Mouse (Mus musculus) kidney, postnatal 10 days (tissue): ENCODE measurements at regions not wholly inside any gene's neighbourhood (a gene's known extent, or its start where the extent isn't known, plus 50 kb on each side); places are given as distances from the start of the nearest gene placed in this dataset.

Source experiments
- DNase-seq: peaks from one replicate; pipeline ENCODE4 v3.0.0; 2021; ENCODE audit warnings: mixed read lengths

DNA sequence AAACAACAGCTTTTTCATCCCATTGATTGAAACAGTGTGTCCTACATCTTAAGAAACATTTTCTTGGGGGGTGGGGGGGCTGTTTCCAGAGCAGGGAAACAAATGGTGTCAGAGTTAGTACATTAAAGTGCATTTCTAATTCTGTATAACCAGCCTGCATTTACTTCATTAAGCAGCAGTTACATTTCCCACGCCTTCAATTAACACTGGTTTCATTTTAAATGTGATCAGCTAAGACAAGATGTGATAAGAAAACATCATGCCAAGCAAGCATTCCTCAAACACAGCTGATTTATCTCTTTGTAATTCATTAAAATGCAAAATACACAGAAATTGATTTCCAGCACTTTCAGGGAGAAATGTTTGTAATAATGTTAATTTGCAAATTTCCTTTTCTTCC is 122.0 kb downstream of the Olfr1505 start:
- DNase-seq: no peak

DNA sequence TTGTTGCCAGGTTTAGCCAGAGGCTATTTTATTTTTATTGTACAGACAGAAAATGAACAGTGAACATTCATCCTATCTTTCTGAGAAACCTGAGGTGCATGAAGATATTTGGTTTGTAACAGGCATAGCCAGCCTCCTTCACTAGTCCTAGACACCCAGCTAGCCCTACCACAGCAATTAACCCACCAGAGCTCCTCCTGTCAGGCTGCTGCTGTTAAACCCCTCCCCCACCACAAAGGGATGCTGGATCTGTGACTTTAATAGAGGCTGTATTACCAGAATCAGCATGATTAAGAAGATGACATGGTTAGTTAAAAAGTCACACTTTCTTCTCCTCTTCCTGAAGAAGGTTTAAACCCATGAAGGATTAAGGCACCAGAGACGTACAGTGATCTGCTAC is 122.5 kb downstream of the Olfr1505 start:
- no peak for DNase-seq

DNA sequence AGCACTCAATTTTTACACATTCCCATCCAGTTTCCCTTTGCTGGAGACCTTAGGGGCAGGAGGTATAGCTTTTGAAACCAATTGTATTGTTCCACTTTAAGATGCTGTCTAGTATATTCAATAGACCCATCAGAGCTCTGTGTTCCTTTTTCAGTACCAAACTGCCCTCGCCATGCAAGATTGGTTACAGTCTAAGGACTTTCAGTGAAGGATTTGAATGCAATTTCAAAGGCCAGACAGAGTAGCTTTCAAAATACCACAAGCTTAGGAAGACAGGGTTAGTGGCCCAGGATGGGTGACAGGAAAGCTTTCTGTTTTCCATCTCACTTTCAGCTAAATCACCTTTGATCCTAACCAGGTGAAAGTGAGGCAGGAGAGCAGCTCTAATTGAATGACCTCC is 123.4 kb downstream of the Olfr1505 start:
- no peak for DNase-seq

DNA sequence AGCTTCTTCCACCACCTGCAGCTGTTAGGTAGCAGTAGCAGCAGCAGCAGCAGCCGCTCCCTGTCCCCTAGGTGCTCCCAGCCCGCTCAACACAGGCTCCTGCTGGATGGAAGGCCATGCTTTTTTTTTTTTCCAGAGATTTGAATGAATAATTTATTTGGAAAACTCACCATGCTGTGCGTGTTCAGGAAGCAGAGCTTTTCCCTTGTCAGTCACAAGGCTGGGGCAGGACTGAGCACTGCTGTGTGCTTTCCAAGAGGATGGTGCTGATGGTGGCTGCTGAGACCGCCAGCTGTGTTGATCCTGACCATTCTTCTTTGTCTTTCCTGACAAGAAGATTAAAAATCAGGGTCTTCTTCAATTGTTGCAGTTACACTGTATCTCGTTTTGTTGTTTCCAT is 129.4 kb downstream of the Olfr1505 start:
- DNase-seq: no peak

DNA sequence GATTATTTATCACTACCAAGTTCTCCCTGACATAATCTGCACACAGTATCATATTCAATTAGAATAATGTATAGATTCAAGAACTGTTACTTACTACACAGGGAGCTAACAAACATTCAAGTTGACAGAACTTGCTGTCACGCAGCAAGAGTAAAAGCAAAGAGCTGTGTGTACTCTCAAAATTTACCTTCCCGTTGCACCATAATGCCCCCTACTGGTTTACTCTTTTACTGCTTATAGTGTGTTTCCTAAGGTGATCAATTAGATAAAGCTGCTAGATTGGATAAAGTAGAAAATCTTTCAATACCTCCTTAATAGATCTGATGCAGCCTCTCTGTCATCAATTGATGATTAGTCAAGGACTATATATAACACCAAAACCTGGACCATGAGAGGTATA is 132.1 kb downstream of the Olfr1505 start:
- DNase-seq: no peak

DNA sequence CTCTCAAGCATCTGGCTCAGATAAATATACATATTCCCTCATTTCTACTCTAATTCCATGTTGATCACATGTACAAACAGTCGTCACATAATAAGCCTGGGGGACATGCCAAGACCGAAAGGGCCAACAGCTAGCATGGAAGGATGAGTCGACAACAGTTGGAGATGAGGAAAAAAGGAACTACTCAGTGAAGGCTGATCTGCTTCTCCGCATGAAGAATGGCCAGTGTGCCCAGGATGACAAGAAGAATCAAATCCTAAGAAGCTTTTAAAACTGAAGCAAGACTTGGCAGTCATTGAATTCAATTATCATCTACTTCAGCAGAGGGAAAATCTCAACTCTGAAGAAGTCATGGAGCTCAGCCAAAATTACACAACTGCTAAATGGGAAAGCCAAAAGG is 138.7 kb downstream of the Olfr1505 start:
- no peak for DNase-seq

DNA sequence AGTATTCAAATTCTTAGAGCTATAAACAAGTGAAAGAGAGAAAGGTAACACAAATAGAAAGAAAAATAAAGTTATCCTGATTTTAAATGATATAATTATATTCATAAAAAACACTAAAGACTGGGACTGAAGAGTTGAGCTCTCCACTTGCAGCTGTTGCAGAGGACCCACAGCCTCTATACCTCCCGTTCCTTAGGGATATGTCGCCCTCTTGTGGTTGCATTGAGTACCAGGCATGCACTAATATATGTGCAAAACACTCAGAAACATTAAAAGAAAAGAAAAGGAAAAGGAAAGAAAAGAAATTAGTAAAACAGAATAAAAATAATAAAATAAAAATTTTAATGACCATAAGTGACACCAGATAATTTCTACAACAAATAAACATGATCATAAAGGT is 167.2 kb downstream of the Olfr1505 start:
- peak; percentile 63 for DNase-seq

DNA sequence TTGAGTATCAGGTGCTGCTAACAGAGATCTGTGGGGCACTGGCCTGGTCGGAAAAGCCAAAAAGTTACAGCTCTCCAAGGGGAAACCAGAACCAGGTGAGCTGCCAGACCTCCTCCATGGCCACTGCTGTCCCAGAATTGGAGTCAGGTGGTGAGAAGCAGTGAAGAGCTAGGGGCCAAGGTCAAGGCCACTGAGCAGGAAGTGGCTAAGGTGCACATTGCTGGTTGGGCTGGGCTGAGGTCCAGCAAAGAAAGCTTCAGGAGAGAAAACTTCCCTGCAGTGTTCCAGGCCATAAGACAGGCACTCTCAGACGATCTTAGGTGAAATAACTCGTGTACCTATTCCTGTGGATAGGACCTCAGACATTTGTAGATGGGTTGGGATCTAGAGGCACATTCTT is 171.4 kb downstream of the Olfr1505 start:
- peak; percentile 6 for DNase-seq

DNA sequence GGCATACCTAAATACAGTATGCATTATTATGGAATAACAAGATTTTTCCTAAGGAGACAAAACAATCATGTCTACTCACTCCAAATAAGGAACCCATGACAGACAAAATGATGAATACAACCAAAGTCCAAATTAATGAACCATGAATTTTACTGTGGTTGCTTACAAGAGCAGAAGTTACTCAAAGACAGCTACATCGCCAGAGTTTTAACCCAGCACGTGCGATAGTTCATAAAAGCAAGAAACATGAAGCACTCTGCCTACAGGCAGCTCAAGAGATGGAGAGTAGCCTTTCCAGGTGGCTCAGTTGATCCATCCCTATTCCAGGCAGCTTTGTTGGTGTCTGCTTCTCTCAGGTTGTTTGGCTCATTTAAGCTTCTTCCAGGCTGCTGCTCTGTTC is 176.8 kb downstream of the Olfr1505 start:
- DNase-seq: no peak

DNA sequence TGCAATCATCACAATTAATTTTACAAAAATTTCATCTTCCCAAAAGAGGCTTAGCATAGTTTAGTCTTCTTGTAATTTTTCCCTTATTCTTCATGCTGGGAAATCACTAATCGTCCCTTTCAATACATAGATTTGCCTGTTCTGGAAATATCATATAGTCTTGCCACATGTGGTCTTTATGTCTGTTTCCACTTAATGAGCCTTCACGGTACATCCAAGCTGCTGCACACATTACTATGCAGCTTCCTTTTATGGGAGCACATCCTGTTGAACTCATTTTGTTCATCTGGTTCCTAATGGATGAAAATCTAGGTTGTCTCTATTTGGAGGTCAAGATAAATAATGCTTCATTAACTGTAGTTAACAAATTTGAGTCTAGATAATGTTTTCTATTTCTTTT is 180.9 kb downstream of the Olfr1505 start:
- DNase-seq: no peak

DNA sequence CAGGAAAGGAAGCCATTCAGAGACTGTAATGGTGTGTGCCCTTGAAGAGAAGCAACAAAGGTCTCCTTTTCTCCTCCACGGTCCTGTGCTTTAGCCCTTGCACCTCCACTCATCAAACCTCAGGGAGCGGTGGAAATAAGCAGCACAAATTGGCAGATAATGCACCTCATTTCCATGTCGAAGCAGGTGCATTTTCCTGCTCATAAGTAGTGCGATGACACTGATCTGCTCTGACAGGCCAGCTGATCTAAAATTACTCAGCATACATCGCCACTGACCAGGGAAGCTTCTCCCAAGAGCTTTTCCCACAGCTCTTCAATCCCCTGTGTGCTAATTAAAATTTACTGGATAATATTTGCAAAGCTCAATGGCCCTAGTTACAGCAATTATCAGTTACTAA is 182.9 kb downstream of the Olfr1505 start:
- no peak for DNase-seq

DNA sequence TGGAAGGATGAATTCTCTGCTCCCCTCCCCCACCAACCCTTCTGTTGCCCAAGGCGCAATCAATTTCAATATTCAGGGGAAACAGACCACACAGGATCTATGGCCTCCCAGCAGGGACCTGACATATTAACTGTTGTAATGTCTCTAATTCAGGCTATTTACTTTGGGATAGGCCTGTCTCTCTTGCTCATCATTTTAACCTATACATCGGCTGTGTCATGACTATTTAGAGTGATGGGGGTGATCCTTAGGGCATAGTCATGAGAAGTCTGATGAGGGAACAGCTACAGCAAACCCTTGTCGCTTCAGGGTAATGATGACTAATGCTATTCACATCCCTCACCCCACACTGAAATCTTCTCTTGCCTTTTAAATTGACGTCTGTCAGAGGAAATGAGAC is 195.8 kb downstream of the Olfr1505 start:
- DNase-seq: no peak

DNA sequence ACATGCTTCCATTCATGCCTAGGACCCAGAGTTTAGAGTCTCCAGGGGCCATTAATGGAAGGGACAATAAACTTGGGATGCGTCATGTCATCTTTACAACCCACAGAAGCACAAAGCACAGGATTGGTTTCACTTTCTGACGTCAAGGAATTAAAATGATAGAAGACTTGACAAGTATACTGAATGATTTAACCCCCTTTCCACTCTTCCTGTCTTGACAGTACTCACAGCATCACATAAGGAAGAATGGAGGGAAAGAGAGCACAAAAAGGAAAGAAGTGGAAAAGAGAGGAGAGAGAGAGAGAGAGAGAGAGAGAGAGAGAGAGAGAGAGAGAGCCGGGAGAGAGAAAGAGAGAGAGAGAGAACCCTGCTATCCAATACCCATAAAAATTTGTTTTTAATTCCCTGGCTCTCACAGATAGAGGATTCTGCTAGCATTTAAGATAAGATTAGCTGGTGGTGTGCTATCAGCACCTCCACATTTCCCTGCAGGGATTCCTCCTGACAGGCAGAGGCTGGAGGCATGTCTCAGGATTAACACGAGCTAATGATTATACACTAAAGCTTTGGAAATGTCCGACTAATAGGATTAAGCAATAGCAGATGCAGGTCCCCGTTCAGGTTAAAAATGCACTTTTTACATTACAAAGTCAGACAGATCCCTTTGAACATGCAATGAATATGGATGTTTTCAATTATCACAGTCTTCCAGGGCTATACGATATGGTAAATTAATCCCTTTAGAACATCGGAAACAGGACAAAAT is 210.2 kb downstream of the Olfr1505 start:
- DNase-seq: peak; percentile 8

DNA sequence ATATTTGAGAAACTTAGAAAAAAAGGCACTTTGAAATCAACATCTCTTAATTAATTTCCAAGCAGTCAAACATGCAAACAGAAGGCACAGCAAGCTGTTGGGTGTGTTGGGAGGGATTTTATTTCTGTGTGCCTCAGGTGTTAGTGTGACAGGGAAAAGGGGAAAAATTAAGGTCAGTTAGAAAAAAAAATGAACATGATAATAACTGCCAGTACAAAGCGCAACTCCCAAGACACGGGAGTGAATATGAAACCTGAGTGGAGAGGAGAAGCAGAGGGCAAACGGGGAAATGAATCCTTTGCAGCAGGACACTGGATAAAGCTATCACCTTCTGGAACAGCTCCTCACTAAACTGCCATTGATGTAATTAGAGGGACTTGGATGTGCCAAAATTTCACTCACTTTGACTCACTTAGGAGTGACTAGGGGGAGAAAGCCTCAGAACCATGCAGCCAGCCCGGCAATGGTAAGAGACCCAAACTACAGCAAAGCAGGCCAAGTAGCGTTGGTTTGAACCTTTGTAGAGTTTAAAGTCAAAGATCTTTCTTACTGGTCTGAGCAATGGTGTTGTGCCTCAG is 211.0 kb downstream of the Olfr1505 start:
- DNase-seq: no peak

DNA sequence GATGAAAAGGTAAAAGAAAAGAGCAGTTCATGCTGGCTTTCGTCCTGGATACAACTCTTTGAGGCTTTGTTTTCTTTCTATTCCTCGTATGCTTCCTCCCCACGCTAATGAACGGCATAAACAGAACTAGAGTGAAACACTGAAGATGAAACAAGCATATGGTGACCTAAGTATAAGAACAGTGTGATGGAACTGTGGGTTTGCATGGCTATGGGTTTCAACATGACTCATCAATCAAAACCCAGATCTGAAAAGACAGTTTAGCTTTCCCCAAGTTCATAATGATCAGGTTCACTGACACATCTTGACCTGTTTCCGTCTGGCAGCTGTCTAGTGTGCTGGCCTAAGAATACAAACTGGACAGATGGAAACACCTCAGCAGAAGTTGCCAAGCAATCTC is 211.7 kb downstream of the Olfr1505 start:
- no peak for DNase-seq

DNA sequence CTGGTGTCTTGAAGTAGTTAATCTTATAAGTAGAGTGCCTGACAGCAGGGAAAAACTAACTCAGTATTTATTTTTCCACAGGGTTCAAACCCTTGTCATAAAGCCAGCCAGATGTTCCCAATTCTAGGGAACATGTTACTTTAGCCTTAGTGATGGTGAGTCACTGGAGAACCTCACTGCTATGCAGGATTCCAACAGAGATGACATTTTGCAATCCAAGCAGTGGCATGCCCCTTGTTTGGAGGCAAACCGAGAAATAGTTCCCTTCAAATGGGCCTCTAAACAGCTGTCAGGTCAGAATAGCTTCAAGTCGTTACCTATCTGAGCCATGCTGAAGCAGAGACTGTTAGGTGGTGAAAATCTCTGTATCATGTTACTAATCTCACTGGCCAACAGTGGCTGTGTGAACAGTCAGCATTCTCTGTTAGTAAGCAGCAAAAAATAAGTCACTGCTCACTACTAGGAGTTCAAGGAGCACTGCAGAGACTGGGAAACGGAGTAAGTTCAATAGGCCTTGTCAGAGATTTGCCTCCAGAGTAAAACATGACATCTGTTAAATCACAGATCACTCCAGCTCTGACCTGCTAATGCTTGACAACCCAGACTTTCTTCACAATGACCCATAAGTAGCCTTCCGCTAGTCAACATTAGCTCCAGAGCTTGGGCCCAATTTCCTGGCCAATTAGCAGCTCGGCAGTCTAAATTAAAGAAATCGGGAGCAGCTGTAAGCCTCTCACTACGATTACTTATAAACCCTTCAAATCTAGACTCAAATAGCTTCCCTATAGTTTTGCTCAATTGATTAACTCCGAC is 215.3 kb downstream of the Olfr1505 start:
- peak; percentile 4 for DNase-seq

DNA sequence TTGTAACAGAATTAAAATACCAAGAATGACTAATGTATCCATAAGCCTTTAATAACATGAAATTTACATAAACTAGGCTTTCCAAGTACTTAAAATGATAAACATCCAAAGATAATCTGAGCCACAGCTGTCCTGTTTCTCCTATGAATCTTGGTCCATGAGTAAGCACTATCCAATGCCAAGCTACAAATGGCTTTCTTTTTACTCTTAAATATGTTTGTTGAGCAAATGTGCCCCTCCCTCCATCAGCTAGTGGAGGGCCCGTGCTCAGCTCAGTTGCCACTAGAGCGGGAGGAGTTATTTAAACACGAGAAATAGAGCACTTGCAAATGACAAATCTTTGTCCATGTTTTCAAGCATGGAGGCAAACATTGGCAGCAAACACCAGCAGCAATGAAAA is 247.9 kb downstream of the Olfr1505 start:
- DNase-seq: no peak

DNA sequence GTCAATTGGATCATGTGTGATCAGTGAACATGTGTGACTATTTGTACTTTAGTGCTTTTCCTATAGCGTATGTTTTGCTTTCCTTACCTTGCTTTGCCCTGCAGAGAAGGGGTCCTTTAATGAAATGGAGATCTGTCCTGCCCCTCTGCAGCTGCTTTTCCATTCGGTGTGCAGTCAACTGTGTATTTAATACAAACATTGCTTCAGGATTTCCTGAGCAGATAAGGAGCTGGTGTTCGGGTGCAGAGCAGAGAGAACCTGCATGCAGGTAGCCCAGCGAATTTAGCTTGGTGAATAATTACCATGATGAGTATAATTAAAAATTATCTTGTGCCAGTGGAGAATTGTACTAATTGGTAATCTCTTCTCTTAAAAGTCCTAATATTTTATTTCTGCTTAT is 249.4 kb downstream of the Olfr1505 start:
- no peak for DNase-seq

DNA sequence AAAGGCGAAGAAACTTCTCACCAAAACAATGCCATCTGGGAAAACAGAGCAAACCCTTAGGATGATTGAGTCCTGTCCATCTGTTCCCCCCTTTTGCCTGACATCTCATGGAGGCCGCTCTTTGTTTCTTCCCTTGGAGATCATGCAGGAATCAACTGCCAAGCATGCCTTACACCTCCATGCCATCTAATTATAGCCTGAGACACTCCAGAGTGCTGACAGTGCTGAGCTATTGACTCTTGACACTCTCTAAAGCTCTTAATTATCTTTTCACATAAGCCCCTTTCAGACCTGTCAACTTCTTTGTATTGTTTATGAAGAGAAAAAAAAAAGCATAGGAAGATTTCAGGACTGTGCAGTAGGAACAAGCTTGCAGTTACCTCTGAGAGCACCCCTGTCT is 252.4 kb downstream of the Olfr1505 start:
- no peak for DNase-seq

DNA sequence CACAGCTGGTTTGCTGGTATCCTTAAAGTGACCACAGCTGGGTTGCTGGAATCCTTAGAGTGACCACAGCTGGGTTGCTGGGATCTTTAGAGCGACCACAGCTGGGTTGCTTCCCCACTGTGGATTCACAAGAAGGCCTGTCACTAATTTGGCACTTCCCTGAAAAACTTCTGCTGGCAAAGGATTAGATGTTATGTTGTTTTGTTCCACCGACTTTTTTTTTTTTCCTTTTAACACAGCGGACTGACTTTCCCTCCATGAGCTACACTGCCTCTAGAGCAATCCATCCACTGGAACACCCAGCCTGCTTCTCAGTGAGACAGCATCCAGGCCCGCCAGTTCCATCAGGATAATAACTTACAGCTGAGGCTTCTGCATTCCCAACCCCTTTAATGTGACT is 266.9 kb downstream of the Olfr1505 start:
- peak; percentile 75 for DNase-seq

DNA sequence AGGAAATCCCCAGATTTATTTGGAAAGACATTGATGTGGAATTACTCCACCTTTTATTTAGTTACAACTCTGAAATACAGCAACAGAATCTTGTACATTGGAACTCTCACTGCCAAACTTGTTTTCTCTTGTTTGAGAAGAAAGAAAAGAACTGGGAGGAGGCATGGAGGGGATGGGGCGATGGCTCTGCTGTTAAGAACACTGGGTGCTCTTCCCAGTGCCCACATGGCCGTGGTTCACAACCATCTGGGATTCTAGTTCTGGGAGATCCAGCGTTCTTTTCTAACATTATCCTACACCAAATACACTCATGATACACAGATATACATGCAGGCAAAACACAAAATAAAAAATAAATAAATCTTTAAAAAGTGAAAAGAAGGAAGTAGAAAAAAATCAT is 267.6 kb downstream of the Olfr1505 start:
- DNase-seq: no peak

DNA sequence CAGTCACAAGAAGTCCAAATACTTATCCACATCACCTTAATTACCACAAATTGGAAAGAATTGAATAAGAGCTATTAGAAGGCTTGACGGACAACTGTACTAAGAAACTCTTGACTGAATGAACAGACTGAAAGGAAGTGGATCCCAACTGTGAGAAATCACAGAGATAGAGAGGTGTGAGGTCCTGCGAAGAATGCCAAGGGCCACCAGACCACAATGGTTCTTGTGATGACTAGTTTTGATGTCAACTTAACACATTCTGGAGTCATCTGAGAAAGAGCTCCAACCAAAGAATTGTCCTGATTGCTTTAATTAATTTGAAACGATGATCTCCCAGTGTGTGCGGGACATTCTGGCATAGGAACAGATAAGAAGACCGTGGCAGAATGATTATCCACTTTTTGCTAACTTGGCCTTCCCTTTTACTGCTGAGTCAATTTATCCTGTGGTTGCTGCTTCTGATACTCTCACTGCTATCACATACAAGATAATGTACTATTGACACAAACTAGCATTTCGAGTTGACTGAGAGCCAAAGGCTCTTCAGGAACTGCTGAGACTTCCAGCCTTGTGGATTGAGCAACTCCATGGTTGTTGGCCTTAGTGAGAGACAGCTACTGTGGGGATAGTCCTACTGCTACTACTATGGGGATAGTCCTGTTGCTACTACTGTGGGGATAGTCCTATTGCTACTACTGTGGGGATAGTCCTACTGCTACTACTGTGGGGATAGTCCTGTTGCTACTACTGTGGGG is 268.5 kb downstream of the Olfr1505 start:
- no peak for DNase-seq

DNA sequence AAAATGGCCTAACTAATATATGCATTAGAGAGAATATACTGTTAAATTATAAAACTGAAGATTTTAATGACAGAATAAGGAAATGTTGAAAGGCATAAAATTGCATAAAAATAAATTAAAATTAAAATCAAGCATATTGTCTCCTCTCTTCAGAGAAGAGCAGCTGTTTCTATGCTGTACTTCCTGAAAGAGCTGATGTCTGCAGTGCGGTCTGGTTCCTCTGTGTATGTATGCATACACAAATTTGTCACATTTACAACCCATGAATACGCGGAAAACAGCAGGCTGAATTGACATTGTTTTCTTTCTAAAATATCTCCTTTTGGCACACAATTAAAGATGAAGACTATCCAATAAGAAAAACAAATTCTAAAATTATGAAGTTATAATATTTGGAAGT is 278.5 kb downstream of the Olfr1505 start:
- DNase-seq: no peak
